Mouse (Mus musculus) spleen, adult 10 weeks (tissue): ENCODE data around the gene Sfxn5. TPM values are rescaled to one million over a fixed set of nuclear protein-coding genes. Genes with fewer than 3 reads are reported as not detected.

Experiments
- polyA plus RNA-seq: library from polyadenylated mRNA; stranded (reverse); fragments of 350-450 nt; fragmentation: Illumina TruSeq; extraction: RNeasy Lipid Tissue Mini Kit (QIAGEN cat#74804); gene quantifications from one replicate; pipeline ENCODE4 v1.2.3, GENCODE M21; 2015; ENCODE audit warnings: low replicate concordance; ENCODE audit not compliant: insufficient read depth

The Sfxn5 gene
- polyA plus RNA-seq = 4.7 TPM

GRCm38 (mm10) chr6:85333000-85333669, at the start of gene Sfxn5:
Sfxn5 (minus strand) TSS chr6:85333422.

DNA sequence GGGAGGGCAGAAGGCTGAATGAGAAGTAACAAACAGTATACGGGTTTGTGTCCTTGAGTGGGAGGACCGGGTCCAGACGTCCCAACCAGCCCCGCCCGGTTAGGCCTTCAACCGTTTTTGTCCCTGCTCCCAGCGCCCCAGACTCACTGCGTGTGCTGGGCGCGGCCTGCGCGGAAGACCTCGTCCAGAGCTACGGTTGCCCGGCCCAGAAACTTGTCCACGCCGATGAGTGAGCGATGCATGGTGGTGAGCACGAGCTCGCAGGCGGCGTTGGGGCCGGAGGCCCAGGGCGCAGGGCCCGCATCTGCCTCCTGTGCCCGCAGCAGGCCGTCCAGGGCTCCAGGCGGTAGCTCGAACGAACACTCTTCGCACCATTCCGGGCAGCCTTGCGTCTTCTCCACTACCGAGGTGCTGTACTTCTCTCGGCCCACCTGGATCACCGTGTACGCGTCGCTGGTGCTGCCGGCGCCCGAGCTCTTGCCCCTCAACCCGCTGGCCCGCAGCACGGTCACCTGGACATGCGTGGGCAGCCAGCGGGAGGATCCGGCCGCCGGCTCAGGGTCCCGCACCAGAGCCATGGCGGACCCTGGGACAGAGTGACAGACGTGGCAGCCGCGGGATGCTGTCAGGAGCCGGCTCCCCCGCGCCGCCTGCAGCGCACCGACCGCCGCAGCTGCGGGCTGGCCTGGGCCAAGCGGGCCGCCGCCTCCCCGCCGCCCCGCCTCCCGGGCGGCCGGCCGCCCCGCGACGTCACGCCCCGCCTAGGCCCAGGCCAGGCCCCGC, 40.9 kb upstream of the Sfxn5 start, which contains the start of gene Rab11fip5:
Rab11fip5 (minus strand) TSS at position 684 of the 783 bp plus-strand sequence.

DNA sequence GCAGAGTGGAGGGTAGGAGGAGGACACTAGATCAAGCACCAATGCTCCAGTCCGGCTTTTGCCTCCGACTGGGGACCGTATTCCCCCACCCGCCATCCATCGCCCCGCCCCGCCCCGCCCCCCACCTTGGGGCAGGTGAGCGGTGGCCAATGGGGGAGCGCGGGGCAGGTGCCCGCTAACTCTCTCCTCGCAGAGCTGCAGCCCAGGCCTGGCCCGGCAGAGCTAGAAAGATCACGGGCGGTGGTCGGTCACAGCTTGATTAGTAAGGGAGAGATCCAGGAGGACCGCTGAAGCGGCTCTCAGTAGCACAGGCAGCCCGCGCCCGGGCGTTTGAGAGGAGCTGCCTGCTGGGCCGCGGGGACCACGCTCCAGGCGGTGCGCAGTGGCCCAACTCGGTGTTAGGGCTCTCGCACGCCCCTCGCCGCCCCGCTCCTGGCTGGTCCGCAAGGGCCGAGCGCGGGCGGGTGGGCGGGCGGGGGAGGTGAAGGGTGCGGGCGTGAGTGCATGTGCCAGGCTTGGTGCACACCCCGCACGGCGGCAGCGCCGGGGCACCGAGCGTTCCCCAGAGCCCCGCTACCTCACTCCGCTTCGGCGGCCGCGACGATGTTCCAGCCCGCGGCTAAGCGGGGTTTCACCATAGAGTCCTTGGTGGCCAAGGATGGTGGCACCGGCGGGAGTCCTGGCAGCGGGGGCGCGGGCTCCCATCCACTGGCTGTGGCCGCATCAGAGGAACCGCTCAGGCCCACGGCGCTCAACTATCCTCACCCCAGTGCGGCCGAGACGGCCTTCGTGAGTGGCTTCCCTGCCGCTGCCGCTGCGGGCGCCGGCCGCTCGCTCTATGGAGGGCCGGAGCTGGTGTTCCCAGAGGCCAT, 145.6 kb downstream of the Sfxn5 start, which contains the start of gene Emx1:
Emx1 (plus strand) TSS at position 99 of the 872 bp plus-strand sequence.

Other genes with a start within 250 kb of the Sfxn5 start
- gene Spr, start 195.7 kb downstream of the Sfxn5 start, polyA plus RNA-seq = 7.6 TPM
- not detected for gene Emx1, start 146.0 kb downstream of the Sfxn5 start, polyA plus RNA-seq
- gene Rab11fip5, start 41.2 kb upstream of the Sfxn5 start, polyA plus RNA-seq = 6.2 TPM
- not detected for gene Noto, start 90.5 kb upstream of the Sfxn5 start, polyA plus RNA-seq
- 29.0 TPM for gene Smyd5, start 98.6 kb upstream of the Sfxn5 start, polyA plus RNA-seq
- 142 TPM for gene Cct7, start 118.1 kb upstream of the Sfxn5 start, polyA plus RNA-seq
- gene Pradc1, start 118.5 kb upstream of the Sfxn5 start, polyA plus RNA-seq = 13.9 TPM
- gene Fbxo41, start 169.6 kb upstream of the Sfxn5 start, polyA plus RNA-seq = not detected
- gene Egr4, start 180.2 kb upstream of the Sfxn5 start, polyA plus RNA-seq = not detected